Mouse (Mus musculus) adrenal gland, postnatal 14 days (tissue): ENCODE results near the gene Gdpgp1. TPM values are rescaled to one million over a fixed set of nuclear protein-coding genes. Genes with fewer than 3 reads are reported as not detected.

ENCODE experiments used
- DNase-seq: peaks from one replicate; pipeline ENCODE4 v3.0.0; 2021; ENCODE audit warnings: mixed read lengths
- long read RNA-seq, 2 experiments: library from polyadenylated mRNA; stranded (forward); transcript quantifications; one replicate each; pipeline ENCODE4 v2.0.0; 2021
- total RNA-seq: library from RNA; stranded (reverse); gene quantifications from 2 replicates; pipeline ENCODE4 v1.2.3, GENCODE M21; 2021

Gene Gdpgp1
- total RNA-seq, result 2.7 and 3.9 TPM in 2 replicates
- long read RNA-seq, experiment 1, full-length matches to known transcripts, result 5 of 5 reads
- long read RNA-seq, experiment 1, partial matches to known transcripts, result 0 of 5 reads
- long read RNA-seq, experiment 1, other reads (novel, unspliced or antisense), result 0 of 5 reads
- long read RNA-seq, experiment 2, full-length matches to known transcripts, result 2 of 2 reads
- long read RNA-seq, experiment 2, partial matches to known transcripts, result 0 of 2 reads
- long read RNA-seq, experiment 2, other reads (novel, unspliced or antisense), result 0 of 2 reads

- peak; percentile 99 for DNase-seq
Observed at GRCm38 (mm10) chr7:80232489-80233029, at the start of gene Gdpgp1, which contains the start of gene Cib1. Gdpgp1 (plus strand) TSS chr7:80232865. Cib1 (minus strand) TSS chr7:80232813.

DNA sequence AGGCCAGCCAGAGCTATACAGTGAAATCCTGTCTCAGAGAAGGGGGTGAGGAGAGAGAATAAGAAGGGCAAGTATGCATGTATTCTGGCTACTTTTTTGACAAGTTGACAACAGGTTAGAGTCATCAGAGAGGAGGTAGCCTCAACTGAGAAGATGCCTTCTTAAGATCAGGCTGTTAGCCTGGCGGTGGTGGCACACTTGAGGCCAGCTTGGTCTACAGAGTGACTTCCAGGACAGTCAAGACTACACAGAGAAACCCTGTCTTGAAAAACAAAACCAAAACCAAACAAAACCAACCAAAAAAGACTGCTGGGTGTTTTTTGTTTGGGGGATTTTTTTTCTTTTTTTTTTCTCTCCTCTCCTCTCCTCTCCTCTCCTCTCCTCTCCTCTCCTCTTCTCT is 49.2 kb upstream of the Gdpgp1 start:
- no peak for DNase-seq

GRCm38 (mm10) chr7:80183969-80184368 is 48.7 kb upstream of the Gdpgp1 start:
- DNase-seq, result no peak

DNA sequence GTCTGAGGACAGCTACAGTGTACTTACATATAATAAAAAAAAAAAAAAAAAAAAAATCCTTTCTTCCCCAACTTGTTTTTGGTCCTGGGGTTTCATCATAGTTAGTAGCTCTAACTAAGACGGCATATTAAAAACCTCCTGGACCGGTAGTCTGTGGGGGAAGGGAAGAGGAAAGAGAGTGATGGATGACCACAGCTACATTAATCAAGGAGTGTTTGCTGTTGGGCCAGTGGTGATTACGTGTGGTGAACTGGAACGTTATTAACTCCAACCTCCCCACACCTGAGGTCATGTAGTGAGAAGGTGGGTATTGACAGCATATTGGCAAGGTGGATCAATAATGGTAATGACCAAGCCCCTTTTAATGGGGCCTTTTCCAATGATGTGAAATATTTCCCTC is 48.1 kb upstream of the Gdpgp1 start:
- DNase-seq, result peak; percentile 17

GRCm38 (mm10) chr7:80184968-80185367 is 47.7 kb upstream of the Gdpgp1 start:
- DNase-seq, result peak; percentile 40

- peak; percentile 84 for DNase-seq
Observed at GRCm38 (mm10) chr7:80186021-80186420, 46.6 kb upstream of the Gdpgp1 start.

GRCm38 (mm10) chr7:80186531-80187296 is 46.0 kb upstream of the Gdpgp1 start, which contains the start of gene Sema4b:
Sema4b (plus strand) TSS chr7:80186841.
- DNase-seq, result peak; percentile 97

DNA sequence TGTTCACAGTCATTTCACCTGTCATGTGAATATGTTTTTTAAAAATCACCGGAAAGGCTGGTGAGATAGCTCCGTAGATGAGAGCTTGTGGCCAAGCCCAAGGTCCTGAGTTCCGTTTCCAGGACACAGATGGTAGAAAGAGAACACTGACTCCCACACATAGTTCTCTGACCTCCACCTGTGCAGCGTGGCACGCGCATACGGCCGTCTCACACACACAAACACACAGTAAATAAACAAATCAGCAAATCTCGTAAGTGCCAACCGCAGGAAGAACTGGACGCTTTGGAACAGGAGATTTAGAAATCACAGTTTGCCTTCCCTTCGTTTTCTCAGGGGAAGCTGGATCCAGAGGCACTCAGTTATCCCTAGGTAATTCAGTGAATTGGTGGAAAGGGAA is 45.2 kb upstream of the Gdpgp1 start:
- DNase-seq, result no peak

DNA sequence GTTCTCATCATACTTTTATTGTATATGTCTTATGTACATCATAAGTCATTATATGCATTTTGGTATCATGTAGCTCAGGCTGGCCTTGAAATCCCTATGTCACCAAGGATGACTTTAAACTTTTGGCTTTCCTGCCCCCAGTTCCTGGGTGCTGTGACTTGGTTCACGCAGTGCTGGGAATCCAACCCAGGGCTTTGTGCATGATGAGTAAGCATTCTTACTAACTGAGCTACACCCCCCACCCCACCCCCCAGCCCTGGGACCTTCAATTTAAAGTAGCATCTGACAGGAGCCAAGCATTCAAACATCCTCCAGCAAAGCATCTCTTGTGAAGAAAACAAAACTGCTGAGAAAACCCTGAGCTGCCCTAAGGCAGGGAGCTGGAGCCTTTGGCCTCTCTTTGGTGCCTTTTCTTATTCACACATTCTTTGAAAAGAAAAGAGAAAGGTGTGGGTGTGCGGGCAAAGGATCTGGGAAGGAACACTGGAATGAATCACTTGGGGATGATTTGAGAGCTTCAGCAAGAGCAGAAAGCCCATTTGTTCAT is 44.0 kb upstream of the Gdpgp1 start:
- no peak for DNase-seq

DNA sequence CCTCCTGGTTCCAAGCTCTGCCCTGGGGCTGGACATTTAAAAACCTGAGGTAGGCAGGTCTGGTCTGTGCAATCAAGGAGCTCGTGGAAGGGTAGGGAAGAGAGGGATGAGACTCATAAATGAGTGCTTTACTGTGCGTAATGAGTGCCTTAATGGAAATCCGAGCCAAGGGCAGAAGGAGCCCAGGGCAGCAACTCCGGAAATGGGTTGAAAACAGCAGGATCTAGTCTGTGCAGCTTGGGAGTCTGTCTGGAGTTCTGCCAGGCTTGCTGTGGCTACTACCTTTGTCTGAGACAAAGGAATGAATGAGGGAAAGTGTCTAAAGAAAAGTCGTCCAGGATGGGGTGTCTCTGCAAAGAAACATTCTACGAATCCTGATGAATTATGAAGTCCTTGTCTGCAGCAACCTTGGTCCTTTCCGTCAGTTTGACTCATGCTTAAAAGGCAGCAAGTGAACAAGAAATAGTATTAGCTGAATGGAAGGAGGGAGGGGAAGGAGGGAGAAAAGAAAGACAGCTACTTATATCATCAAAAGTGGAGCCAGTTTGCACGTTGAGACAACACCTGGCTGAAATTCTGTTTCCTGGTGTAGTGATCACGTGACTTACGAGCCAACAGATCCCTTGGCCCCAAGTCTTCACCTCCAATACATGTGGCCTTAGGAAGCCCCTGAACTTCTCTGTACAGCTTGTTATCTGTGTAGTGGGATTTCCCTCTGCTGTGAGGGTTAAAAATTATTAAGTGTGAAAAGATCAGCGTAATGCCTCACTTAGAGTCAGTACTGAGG is 43.3 kb upstream of the Gdpgp1 start:
- DNase-seq, result peak; percentile 59

- peak; percentile 47 for DNase-seq
Observed at GRCm38 (mm10) chr7:80191455-80191854, 41.2 kb upstream of the Gdpgp1 start.

DNA sequence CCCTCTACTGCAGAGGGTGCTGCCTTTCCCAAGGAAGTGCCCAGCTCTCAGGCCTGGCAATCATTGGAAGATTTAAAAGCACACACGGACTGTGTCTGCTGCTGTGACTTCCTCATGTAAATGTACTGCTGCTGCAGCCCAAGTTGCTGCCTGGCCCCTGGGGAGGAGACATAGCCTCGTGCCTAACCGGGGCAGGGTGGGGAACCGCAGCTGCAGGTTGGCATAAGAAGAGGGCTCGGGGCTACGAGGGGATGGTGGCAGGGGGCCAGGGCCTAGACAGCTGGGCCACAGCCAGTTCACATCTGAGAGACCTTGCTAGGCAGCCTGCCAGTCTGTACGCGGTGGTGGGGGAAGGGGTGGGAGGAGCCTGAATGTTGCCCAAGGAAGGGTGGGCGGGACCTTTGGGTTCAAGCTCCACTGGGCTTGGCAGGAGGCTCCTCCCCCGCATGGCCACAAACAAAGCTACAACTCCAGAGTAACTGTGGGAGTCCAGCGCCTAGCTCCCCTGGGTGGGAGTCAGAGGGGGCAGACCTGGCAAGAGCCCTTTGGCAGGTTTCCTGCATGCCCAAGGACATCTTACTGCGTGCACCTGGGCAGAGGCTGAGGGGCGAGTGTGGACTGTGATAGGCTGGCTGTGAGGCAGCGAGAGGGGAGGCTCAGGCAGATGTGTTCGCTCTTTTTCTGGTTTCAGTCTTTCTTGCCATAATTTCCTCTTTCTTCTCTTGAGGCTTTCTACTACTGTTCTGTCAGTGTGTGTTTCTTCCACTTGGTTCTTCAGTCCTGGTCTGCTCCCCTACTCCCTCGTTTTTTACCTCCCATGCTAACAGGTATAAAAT is 40.2 kb upstream of the Gdpgp1 start:
- peak; percentile 94 for DNase-seq

DNA sequence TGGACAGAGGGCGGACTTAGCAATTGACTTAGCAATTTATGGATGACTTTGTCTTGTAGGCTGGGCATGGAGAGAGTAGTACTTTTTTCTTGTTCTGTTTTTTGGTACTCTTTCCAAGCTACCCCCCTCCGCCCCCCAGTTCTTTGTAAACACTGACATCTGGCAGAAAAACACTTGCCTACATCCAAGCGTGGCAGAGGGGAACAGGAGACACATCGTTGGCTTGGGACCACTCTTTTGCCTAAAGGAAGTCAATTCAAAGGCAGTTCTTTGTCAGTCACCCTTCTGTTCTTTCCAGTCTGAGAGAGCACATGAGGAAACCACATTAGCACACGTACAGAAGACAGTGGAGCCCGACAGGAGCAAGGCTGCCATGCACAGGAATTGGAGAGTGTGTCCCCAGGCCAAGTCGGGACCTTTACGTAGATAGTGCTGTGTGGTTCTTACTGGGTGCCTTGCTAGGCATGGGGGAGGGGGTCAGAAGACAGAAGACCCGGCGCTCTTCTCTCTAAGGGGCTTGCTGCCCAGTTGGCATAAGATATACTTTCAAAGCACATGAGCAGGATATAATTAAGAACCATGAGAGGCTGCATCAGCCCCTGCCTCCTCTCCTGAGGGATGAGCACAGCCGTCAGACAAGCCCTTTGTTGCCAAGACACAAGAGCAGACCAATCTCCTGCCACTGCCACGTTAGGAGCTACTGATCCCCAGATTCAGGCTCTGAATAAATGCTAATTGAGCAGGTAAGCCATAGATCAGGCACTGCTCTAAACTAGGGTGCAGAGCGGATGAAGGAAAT is 38.5 kb upstream of the Gdpgp1 start:
- DNase-seq, result no peak

DNA sequence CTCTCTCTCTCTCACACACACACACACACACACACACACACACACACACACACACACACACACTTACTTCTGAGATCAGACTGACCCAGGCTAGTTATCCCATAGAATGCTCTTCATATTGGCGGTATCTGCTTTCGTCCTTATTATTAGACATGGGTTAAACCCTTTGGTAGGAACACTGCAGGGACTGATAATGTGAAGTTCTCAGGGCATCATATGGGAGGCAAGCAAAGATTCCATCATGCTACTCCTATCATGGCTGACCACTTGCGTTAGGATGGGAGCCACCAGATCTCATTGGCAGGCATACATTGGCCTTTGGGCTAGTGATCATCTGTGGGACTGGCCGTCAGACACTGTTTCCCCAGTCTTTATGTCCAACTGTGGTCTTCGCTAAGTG is 37.5 kb upstream of the Gdpgp1 start:
- no peak for DNase-seq

DNA sequence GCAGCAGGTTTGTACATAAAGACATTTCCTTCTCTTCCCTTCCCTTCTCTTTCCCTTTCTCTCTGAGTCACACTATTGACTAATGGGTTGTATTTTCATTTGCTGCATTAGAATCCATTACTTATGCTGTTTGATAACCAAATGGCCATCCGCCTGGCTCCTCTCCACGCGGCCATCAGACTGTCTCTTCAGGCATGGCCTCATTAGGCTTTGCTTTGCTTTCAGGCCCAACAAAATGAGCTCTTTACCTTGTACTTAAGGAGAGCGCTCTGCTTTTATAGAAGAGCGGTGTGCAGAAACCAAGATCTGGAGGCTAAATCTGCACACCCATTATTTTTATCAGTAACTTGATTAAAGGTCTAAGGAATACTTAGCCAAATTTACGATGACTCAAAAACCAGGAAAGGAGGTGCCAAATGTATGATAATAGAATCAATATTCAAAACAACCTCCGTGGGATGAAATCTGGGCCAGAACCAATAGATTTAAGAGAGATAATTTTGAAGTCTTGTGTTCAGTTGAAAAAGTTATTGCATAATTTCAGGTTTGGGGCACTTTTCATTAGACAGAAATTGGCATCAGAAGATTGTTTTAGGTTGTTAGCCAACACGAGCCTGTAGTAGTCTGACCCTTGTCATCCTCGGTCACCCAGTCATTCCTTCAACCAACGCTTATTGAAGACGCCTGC is 36.9 kb upstream of the Gdpgp1 start:
- DNase-seq, result no peak

GRCm38 (mm10) chr7:80197371-80197770 is 35.3 kb upstream of the Gdpgp1 start:
- DNase-seq, result peak; percentile 56

DNA sequence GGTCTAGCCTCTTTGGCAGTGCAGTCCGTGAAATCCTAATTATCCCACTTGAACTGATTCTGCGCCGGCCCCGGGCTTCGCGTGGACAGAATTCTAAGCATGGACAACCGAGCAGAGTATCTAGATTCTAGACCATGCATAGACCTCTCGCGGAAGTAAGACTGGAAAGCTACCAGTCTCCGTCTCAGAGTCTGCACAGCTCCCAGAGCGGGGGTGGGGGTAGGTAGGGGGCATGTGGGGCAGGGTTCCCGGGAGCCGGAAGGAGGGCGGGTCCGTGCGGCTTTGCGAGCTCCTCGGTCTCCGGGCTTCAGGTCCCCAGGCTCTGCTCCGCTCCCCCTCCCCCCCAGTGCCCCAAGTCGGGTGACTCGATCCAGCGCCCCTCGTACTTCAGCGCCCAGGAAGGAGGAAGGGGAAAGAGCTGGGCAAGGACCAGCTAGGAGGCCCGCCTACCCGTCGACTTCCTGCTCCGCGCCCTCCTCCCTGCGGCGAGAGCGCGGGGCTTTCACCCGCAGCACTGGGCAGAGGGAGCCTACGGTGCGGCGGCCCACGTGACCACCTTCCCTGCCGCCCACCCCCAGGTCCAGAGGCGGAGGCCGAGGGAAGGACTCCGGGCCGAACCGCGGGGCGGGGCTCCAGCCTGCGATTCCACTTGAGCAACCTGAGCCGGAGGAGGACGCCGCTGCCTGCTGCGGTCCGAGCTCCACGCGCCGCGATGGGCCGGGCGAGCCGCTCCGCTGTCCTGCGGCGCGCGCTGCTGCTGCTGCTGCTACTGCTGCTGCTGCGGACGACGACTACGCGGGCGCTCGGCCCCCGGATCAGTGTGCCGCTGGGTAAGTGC is 34.5 kb upstream of the Gdpgp1 start:
- peak; percentile 93 for DNase-seq

DNA sequence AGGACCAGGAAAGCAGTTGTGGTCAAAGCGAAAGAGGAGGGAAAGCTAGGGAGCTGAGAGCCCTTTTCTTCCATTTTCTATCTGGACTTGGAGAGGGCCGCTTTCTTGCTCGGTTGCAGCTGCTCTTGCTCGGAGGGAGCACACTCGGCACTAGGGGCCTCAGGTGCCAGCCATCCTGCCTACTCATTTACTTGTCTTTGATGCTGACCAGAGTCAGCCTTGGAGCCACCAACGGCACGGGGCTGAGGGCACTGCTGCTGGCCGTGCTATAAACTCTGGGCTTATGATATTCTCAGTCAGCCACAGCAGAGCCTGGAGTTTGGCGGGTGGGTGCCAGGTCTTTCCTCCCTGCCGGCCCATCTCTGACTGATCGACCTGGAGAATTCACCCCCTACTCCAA is 33.8 kb upstream of the Gdpgp1 start:
- DNase-seq, result peak; percentile 60

GRCm38 (mm10) chr7:80199286-80199685 is 33.4 kb upstream of the Gdpgp1 start:
- DNase-seq, result no peak
